Mouse (Mus musculus): ENCODE measurements at regions not wholly inside any gene's neighbourhood (a gene's known extent, or its start where the extent isn't known, plus 50 kb on each side); places are given as distances from the start of the nearest gene placed in this dataset.

DNA sequence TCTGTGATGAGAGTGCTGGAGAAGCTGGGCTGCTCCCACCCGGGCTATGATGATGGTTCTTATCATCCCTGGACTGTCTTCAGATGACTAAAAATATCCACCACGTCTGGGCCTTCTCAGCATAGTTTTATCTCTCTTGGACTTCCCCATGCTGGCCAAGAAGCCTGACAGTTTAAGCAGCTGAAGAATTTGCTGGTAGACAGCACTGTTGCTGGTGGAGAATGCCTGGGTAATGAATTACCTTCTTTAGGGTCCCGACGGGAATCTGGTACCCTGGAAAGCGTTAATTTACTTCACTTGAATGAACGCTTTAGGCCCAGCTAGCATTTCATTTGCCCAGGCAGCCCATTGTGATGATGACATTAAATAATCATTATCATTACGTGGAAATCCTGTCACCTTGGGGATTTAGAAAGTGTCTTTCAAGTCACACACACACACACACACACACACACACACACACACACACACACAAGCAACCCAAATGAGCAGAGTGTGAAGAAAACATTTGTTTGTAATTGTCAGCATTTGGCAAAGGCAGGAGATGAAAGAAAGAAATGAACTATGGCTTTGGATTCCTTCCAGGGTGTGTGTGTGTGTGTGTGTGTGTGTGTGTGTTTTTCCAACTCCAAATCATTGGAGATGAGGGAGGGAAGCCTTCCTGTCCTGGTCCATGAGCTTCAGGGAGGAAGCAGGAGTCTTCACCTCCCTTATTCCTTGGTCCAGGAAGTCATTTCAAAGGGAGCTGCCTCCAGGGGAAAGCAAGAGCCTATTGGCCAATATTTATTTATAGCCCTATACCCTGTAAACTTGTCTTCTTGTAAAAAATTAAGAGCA, 117.3 kb upstream of the Slc30a5 start:
- Histone ChIP-seq H3K4me2 (no peak overlapping the region), H3K9ac (no peak overlapping the region), H3K36me3 (no peaks in the 10 kb centered on the region), H3K9me3 (no peaks in the 10 kb centered on the region), H3K27me3 (no peaks in the 10 kb centered on the region), H3K27ac (no peak overlapping the region), H3K4me3 (no peak overlapping the region), H3K4me1 (peaks cover 13% of the 10 kb centered on the region; the same call in 1 of the 2 replicates)
- no peak for ATAC-seq (ENCODE audit: insufficient number of reproducible peaks, low FRiP score, low TSS enrichment, low read depth)
- 32% methylated on average over 7 of the region's 7 CpGs for WGBS

DNA sequence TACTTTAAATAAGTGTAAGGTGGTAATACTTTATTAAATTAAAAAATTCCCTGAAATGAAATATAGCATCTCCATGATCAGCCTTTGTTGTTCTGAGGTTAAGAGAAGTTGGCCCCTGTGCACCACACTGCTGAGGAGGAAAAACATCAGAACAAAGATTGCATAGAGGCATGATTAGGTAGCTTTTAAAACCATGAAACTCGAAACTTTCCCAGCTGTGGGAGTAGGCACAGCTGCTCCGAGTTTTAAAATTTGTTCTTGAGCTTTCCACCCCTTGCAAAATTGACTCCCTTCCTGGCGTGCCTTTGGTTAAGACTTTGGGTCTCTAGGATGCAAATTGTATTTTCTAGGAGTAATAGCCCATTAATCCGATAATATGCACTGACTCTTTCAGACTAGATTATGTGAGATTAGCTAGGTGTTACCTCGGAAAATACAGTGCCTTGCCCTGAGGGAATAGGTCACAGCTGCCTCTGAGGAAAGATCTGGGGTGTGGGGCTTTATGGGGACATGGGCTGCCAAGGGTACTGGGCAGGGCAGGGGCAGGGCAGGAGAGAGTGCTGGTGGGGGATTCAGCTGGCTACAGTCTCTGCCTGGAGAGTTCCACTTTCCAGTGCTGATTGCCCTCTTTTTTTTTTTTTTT, 110.1 kb upstream of the Slc30a5 start:
- H3K27me3 ChIP-seq: no peaks in the 10 kb centered on the region
- peak; percentile 84; the same call in 1 of the 2 replicates for ATAC-seq (ENCODE audit: insufficient number of reproducible peaks, low FRiP score, low TSS enrichment, low read depth)
- no peaks in the 10 kb centered on the region for H3K36me3 ChIP-seq
- H3K27ac ChIP-seq: peak overlapping the region; percentile 57; the same call in 1 of the 2 replicates
- WGBS: 15% methylated on average over 5 of the region's 5 CpGs
- H3K4me3 ChIP-seq: no peak overlapping the region
- H3K9ac ChIP-seq: no peak overlapping the region
- no peaks in the 10 kb centered on the region for H3K9me3 ChIP-seq
- H3K4me2 ChIP-seq: no peak overlapping the region
- H3K4me1 ChIP-seq: peaks cover 22% of the 10 kb centered on the region

DNA sequence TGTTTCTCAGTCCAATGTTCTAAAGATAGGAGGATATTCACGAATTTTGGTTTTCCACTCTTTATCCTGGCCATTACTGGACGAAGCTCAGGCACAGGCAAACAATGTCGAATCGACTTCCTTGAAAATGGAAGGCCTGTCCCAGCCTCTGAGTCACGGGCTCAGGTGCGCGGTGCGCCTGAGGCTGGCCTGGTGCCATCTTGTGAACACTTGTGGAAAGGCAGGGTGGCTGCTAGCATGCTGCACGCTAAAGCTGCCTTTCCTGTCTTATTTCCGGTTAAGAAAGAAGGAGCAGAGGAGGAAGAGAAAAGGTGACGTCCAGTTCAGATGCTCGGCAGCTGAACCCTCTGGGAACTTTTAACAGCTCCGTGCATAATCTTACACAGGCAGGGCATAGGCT, 107.6 kb upstream of the Slc30a5 start:
- H3K36me3 ChIP-seq: no peaks in the 10 kb centered on the region
- ATAC-seq (ENCODE audit: insufficient number of reproducible peaks, low FRiP score, low TSS enrichment, low read depth): no peak
- H3K9me3 ChIP-seq: no peaks in the 10 kb centered on the region
- no peak overlapping the region for H3K4me3 ChIP-seq
- no peak overlapping the region for H3K27ac ChIP-seq
- H3K4me1 ChIP-seq: peaks cover 22% of the 10 kb centered on the region
- no peak overlapping the region for H3K9ac ChIP-seq
- WGBS: 68% methylated on average over 13 of the region's 13 CpGs
- no peaks in the 10 kb centered on the region for H3K27me3 ChIP-seq
- H3K4me2 ChIP-seq: no peak overlapping the region

DNA sequence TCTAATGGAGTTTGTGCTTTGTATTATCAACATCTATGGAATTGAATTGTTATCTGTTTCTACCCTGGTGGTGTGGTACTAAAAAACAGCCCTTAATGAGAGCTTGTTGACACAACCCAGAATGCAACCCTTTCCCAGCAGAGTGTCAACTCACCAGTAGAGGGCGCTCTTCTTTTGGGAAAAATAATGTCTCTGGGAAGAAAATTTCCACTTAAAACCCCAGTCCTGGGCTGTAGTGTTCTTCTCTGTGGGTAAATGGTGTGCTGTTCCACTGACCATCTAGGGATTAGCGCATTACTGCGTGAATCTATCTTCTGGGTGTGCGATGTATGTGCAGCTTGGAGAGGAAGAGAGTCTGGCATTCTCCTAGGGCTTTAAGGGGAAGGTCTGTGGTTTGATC, 106.5 kb upstream of the Slc30a5 start:
- no peaks in the 10 kb centered on the region for H3K36me3 ChIP-seq

DNA sequence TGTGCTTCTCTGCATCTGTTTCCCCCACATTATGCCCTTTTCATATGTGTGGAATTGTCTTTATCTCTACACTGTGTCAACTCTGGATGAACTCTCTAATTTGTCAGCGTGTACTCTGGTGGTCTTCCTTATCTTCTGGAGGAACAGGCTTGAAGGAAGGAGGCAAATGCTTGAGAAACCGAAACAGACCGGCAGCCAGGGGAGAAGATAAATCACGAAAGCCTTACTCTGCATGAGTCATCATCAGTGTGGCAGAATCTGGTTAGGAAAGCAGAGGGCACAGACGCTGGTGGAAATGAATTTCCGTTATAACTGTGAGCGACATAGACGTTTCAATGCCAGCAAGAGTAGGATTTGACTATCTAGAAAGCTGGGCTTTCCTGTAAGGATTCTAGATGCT, 100.0 kb upstream of the Slc30a5 start:
- H3K27ac ChIP-seq: no peak overlapping the region
- WGBS: 77% methylated on average over 8 of the region's 8 CpGs
- H3K9me3 ChIP-seq: no peaks in the 10 kb centered on the region
- H3K27me3 ChIP-seq: no peaks in the 10 kb centered on the region
- H3K4me2 ChIP-seq: no peak overlapping the region
- no peaks in the 10 kb centered on the region for H3K4me1 ChIP-seq
- H3K36me3 ChIP-seq: no peaks in the 10 kb centered on the region
- no peak overlapping the region for H3K4me3 ChIP-seq
- ATAC-seq (ENCODE audit: insufficient number of reproducible peaks, low FRiP score, low TSS enrichment, low read depth): no peak
- no peak overlapping the region for H3K9ac ChIP-seq

More for the DNA sequence above, 106.5 kb upstream of the Slc30a5 start:
- ATAC-seq (ENCODE audit: insufficient number of reproducible peaks, low FRiP score, low TSS enrichment, low read depth): no peak
- H3K9ac ChIP-seq: no peak overlapping the region
- no peak overlapping the region for H3K4me2 ChIP-seq
- peaks cover 22% of the 10 kb centered on the region for H3K4me1 ChIP-seq
- H3K4me3 ChIP-seq: no peak overlapping the region
- WGBS: 40% methylated on average over 4 of the region's 4 CpGs
- H3K27ac ChIP-seq: no peak overlapping the region
- H3K27me3 ChIP-seq: no peaks in the 10 kb centered on the region
- no peaks in the 10 kb centered on the region for H3K9me3 ChIP-seq

DNA sequence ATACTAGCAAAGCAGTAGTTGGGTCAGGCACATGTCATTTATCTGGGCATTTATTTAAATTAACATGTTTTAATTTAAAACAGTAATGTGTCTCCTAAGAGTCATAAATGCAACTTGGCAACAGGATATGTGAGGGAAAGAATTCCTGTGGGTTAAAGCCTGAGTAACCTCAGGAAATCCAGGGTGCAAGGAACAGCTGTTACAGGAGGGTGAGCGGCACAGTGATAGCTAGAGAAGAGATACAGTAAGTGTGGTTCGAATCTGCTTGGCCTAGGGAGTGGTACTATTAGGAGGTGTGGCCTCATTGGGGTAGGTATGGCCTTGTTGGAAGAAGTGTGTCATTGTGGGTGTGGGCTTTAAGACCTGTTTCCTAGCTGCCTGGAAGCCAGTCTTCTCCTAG, 66.3 kb upstream of the Slc30a5 start:
- no peaks in the 10 kb centered on the region for H3K4me1 ChIP-seq
- no peaks in the 10 kb centered on the region for H3K9me3 ChIP-seq
- no peaks in the 10 kb centered on the region for H3K36me3 ChIP-seq
- no peak overlapping the region for H3K4me3 ChIP-seq
- WGBS: 71% methylated on average over 2 of the region's 2 CpGs
- ATAC-seq (ENCODE audit: insufficient number of reproducible peaks, low FRiP score, low TSS enrichment, low read depth): no peak
- H3K27ac ChIP-seq: no peak overlapping the region
- H3K9ac ChIP-seq: no peak overlapping the region
- no peak overlapping the region for H3K4me2 ChIP-seq
- H3K27me3 ChIP-seq: no peaks in the 10 kb centered on the region

DNA sequence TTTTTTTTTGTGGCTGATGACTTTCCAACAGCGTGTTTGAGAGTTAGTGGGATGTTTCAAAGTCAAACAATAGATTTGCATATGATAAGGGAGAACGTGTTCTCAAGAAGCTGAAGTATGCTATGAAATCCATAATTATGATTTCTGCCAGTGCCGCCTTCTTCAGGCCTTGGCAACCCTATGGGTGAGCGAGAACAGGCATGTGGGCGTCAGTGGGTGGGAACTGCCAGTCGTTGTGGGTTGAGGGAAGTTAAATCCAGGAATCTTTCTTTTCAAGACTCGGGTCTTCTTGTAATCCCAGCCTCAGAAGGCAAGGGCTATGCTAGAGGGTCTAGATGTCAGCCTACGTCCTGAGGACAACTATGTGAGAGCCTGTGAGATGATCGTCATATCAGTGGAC, 60.6 kb upstream of the Slc30a5 start:
- H3K36me3 ChIP-seq: no peaks in the 10 kb centered on the region
- H3K4me2 ChIP-seq: no peak overlapping the region
- no peak overlapping the region for H3K4me3 ChIP-seq
- no peak overlapping the region for H3K27ac ChIP-seq
- no peak overlapping the region for H3K9ac ChIP-seq
- WGBS: 84% methylated on average over 9 of the region's 9 CpGs
- no peaks in the 10 kb centered on the region; the same call in 1 of the 2 replicates for H3K27me3 ChIP-seq
- no peaks in the 10 kb centered on the region for H3K9me3 ChIP-seq
- ATAC-seq (ENCODE audit: insufficient number of reproducible peaks, low FRiP score, low TSS enrichment, low read depth): no peak
- peaks cover 13% of the 10 kb centered on the region; the same call in 1 of the 2 replicates for H3K4me1 ChIP-seq

DNA sequence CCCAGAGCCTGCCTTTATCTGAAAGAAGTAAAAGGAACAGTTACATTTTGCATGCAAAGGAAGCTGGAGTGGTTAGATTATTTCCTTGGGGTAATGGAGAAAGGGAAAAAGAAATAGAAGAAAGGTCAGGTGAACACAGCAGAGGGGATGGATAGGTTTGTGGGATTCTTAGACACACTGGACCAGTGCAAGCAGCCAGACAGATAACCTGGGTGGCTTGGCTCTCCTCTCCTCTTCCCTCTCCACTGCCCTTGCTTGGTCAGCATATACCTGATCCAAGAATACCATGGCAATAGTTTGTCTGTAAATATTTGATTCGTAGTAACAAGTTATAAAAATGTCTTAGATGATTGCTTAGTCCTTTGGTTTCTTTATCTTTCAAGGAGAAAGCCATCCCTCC, 59.9 kb upstream of the Slc30a5 start:
- 62% methylated on average over 1 of the region's 1 CpGs for WGBS
- no peaks in the 10 kb centered on the region for H3K36me3 ChIP-seq
- no peak overlapping the region for H3K4me3 ChIP-seq
- H3K9ac ChIP-seq: no peak overlapping the region
- H3K4me1 ChIP-seq: peaks cover 13% of the 10 kb centered on the region; the same call in 1 of the 2 replicates
- no peak for ATAC-seq (ENCODE audit: insufficient number of reproducible peaks, low FRiP score, low TSS enrichment, low read depth)
- no peak overlapping the region; the same call in 1 of the 2 replicates for H3K4me2 ChIP-seq
- no peaks in the 10 kb centered on the region for H3K9me3 ChIP-seq
- no peaks in the 10 kb centered on the region; the same call in 1 of the 2 replicates for H3K27me3 ChIP-seq
- H3K27ac ChIP-seq: no peak overlapping the region

DNA sequence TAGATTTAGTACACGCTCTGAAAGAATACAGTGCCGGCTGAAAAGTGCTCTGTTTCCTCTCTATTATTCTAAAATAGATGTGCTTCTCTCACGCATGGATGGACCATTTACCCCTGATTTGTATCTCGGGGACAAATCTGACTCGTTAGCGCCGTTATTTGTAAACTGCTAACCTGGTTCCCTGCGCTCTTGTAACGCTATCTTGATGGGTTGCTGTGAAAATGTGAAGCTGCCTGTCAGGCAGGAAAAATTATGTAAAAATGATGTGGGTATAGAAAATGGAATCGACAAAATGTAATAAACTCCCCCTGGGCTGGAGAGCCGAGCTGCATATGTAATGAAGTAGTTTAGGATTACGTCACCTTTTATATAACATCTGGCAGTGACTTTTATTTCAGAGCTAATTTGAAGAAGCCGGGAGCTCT, 59.4 kb upstream of the Slc30a5 start:
- H3K36me3 ChIP-seq: no peaks in the 10 kb centered on the region
- no peaks in the 10 kb centered on the region for H3K9me3 ChIP-seq
- 0 out of 2 replicates have a peak, but pooled peaks have one; percentile 35 for ATAC-seq (ENCODE audit: insufficient number of reproducible peaks, low FRiP score, low TSS enrichment, low read depth)
- H3K27me3 ChIP-seq: no peaks in the 10 kb centered on the region; the same call in 1 of the 2 replicates
- H3K27ac ChIP-seq: peak overlapping the region; percentile 67
- peaks cover 13% of the 10 kb centered on the region; the same call in 1 of the 2 replicates for H3K4me1 ChIP-seq
- no peak overlapping the region for H3K9ac ChIP-seq
- WGBS: 27% methylated on average over 13 of the region's 13 CpGs
- peak overlapping the region; percentile 46 for H3K4me2 ChIP-seq
- peak overlapping the region; percentile 14 for H3K4me3 ChIP-seq

DNA sequence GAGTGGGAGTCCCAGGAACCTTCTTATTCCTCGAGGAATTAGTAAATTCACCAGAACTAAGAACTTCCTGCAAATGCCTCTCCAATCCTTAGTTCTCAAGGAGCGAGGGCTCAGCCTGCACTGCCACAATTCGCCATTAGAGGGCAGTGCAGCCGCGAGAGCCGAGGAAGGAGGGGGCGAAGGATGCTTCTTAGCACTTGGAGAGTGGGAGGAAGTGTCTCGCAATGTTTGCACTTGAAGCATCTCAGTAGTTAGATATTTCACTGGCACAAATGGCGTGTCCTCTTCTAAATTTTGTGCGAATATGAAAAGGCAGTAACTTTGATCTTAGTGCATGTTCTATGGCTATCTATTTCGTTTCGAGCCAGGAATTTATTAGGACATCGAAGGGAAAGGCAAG, 59.0 kb upstream of the Slc30a5 start:
- Histone ChIP-seq H3K27me3 (no peaks in the 10 kb centered on the region; the same call in 1 of the 2 replicates), H3K4me3 (peak overlapping the region; percentile 14), H3K4me2 (peak overlapping the region; percentile 46), H3K9me3 (no peaks in the 10 kb centered on the region), H3K4me1 (peaks cover 13% of the 10 kb centered on the region; the same call in 1 of the 2 replicates), H3K36me3 (no peaks in the 10 kb centered on the region), H3K27ac (peak overlapping the region; percentile 67), H3K9ac (no peak overlapping the region)
- no peak for ATAC-seq (ENCODE audit: insufficient number of reproducible peaks, low FRiP score, low TSS enrichment, low read depth)
- WGBS: 14% methylated on average over 13 of the region's 13 CpGs

DNA sequence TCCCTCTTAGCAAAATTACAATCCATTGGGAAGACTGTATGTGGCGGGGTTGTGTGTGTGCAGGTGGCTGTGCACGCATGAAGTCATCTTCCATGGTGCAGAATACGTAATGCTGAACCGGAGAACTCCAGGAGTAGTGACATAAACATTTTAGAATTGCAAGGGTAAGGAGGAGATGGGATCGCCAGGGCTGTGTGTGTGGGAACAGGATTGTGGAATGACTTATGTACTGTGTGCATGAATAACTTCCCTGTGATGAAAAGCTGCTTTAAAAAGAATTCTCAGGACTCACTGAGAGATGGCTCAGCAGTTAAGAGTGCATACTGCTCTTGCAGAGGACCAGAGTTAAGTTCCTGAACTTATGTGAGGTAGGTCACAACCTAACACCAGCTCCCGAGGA, 57.2 kb upstream of the Slc30a5 start:
- Histone ChIP-seq H3K4me3 (no peak overlapping the region), H3K9ac (no peak overlapping the region), H3K27ac (no peak overlapping the region), H3K4me1 (peaks cover 13% of the 10 kb centered on the region; the same call in 1 of the 2 replicates), H3K27me3 (no peaks in the 10 kb centered on the region; the same call in 1 of the 2 replicates), H3K9me3 (no peaks in the 10 kb centered on the region), H3K4me2 (no peak overlapping the region), H3K36me3 (no peaks in the 10 kb centered on the region)
- ATAC-seq (ENCODE audit: insufficient number of reproducible peaks, low FRiP score, low TSS enrichment, low read depth): no peak
- 71% methylated on average over 6 of the region's 6 CpGs for WGBS

DNA sequence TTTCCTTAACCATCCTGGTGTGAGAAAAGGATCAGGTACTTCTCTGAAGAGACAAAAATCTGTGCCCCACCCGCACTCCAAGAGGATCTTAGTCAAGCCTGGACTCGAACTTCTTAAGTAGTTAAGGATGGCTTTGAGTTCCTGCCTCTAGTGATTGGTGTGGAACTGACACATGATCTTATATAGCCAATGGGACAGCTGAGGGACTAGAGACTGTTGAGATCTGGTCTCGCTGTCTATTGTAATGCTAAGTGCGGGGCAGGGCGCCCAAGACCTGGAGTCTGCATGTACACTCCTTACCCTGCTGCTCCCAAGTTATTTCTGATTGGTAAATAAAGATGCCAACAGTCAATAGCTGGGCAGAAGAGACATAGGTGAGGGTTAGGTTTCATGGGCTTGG, 55.3 kb upstream of the Slc30a5 start:
- no peaks in the 10 kb centered on the region for H3K9me3 ChIP-seq
- H3K27me3 ChIP-seq: no peaks in the 10 kb centered on the region; the same call in 1 of the 2 replicates
- peaks cover 13% of the 10 kb centered on the region; the same call in 1 of the 2 replicates for H3K4me1 ChIP-seq
- H3K27ac ChIP-seq: no peak overlapping the region
- no peak overlapping the region for H3K4me2 ChIP-seq
- 87% methylated on average over 5 of the region's 5 CpGs for WGBS
- no peaks in the 10 kb centered on the region for H3K36me3 ChIP-seq
- no peak overlapping the region for H3K4me3 ChIP-seq
- no peak overlapping the region for H3K9ac ChIP-seq
- ATAC-seq (ENCODE audit: insufficient number of reproducible peaks, low FRiP score, low TSS enrichment, low read depth): no peak

Data from limb, embryonic 15.5 days (tissue).